Mouse (Mus musculus): Measurements from ENCODE around the gene Polr3c. TPM values are rescaled to one million over a fixed set of nuclear protein-coding genes. Genes with fewer than 3 reads are reported as not detected.

The Polr3c gene
- total RNA-seq, 1 experiment, result 22.2 TPM

- Histone ChIP-seq H3K27ac (ENCODE audit: insufficient read depth, low read depth, low read length, poor library complexity, severe bottlenecking) (no peak overlapping the region), H3K9ac (ENCODE audit: insufficient read depth, low read depth, low read length, poor library complexity, severe bottlenecking) (no peak overlapping the region), H3K9me3 (ENCODE audit: control insufficient read depth, insufficient read depth, low read depth, low read length) (no peaks in the 10 kb centered on the region), H3K4me3 (ENCODE audit: insufficient read depth in 1 of 2, low read depth in 1 of 2, low read length in 2 of 2, poor library complexity in 1 of 2, severe bottlenecking in 1 of 2) (no peak overlapping the region), H3K4me1 (ENCODE audit: control insufficient read depth in 2 of 2, insufficient read depth in 2 of 2, low read length in 2 of 2, poor library complexity in 1 of 2) (peaks cover 23 to 32% of the 10 kb centered on the region in 2 experiments), H3K36me3 (ENCODE audit: control insufficient read depth, insufficient read depth, low read length, poor library complexity, severe bottlenecking) (no peaks in the 10 kb centered on the region)
- no peak for TF ChIP-seq ZC3H11A (IDR thresholded peaks at IDR 0.05; ENCODE audit: borderline replicate concordance, low read depth, low read length)
- no peak for TF ChIP-seq HCFC1 (IDR thresholded peaks at IDR 0.05; ENCODE audit: borderline replicate concordance, insufficient read depth, low read length)
- TF ChIP-seq ZNF384 (IDR thresholded peaks at IDR 0.05; ENCODE audit: low read depth, low read length), result no peak
- no peak for TF ChIP-seq MAFK (IDR thresholded peaks at IDR 0.05; ENCODE audit: insufficient read depth, low read depth, low read length)
- TF ChIP-seq CHD2 (IDR thresholded peaks at IDR 0.05; ENCODE audit: low read depth, low read length), result no peak
- DNase-seq (ENCODE audit: low read depth, low spot score), result no peak
- in situ Hi-C loops (cut with MboI; ENCODE audit: low sequenced_read_pairs in 2 of 2, unreplicated experiment in 2 of 2), result no loop called here
Observed at GRCm38 (mm10) chr3:96673514-96673913, 53.9 kb downstream of the Polr3c start.

GRCm38 (mm10) chr3:96671519-96671918 lies 55.9 kb downstream of the Polr3c start:
- in situ Hi-C loops (cut with MboI; ENCODE audit: low sequenced_read_pairs in 2 of 2, unreplicated experiment in 2 of 2), result no loop called here
- no peak for DNase-seq (ENCODE audit: low read depth, low spot score)
- Histone ChIP-seq H3K4me3 (ENCODE audit: insufficient read depth in 1 of 2, low read depth in 1 of 2, low read length in 2 of 2, poor library complexity in 1 of 2, severe bottlenecking in 1 of 2) (no peak overlapping the region), H3K36me3 (ENCODE audit: control insufficient read depth, insufficient read depth, low read length, poor library complexity, severe bottlenecking) (no peaks in the 10 kb centered on the region), H3K4me1 (ENCODE audit: control insufficient read depth in 2 of 2, insufficient read depth in 2 of 2, low read length in 2 of 2, poor library complexity in 1 of 2) (peaks cover 15 to 26% of the 10 kb centered on the region in 2 experiments), H3K9ac (ENCODE audit: insufficient read depth, low read depth, low read length, poor library complexity, severe bottlenecking) (no peak overlapping the region), H3K27ac (ENCODE audit: insufficient read depth, low read depth, low read length, poor library complexity, severe bottlenecking) (no peak overlapping the region), H3K9me3 (ENCODE audit: control insufficient read depth, insufficient read depth, low read depth, low read length) (no peaks in the 10 kb centered on the region)
- TF ChIP-seq HCFC1 (IDR thresholded peaks at IDR 0.05; ENCODE audit: borderline replicate concordance, insufficient read depth, low read length) (no peak), MAFK (IDR thresholded peaks at IDR 0.05; ENCODE audit: insufficient read depth, low read depth, low read length) (no peak), ZNF384 (IDR thresholded peaks at IDR 0.05; ENCODE audit: low read depth, low read length) (no peak), CHD2 (IDR thresholded peaks at IDR 0.05; ENCODE audit: low read depth, low read length) (no peak), ZC3H11A (IDR thresholded peaks at IDR 0.05; ENCODE audit: borderline replicate concordance, low read depth, low read length) (no peak)

GRCm38 (mm10) chr3:96669727-96670468 lies 57.5 kb downstream of the Polr3c start, which contains the start of gene Ankrd35:
TSS of gene Ankrd35 (plus strand) at chr3:96670131.
- DNase-seq (ENCODE audit: low read depth, low spot score), result peak; percentile 92
- Histone ChIP-seq H3K9me3 (ENCODE audit: control insufficient read depth, insufficient read depth, low read depth, low read length) (no peaks in the 10 kb centered on the region), H3K36me3 (ENCODE audit: control insufficient read depth, insufficient read depth, low read length, poor library complexity, severe bottlenecking) (no peaks in the 10 kb centered on the region), H3K4me1 (ENCODE audit: control insufficient read depth in 2 of 2, insufficient read depth in 2 of 2, low read length in 2 of 2, poor library complexity in 1 of 2) (peaks cover 15 to 16% of the 10 kb centered on the region in 2 experiments), H3K27ac (ENCODE audit: insufficient read depth, low read depth, low read length, poor library complexity, severe bottlenecking) (no peak within 1 kb of the TSS), H3K9ac (ENCODE audit: insufficient read depth, low read depth, low read length, poor library complexity, severe bottlenecking) (no peak within 1 kb of the TSS), H3K4me3 (ENCODE audit: insufficient read depth in 1 of 2, low read depth in 1 of 2, low read length in 2 of 2, poor library complexity in 1 of 2, severe bottlenecking in 1 of 2) (peak within 1 kb of the TSS; percentile 49 to 51)
- in situ Hi-C loops (cut with MboI; ENCODE audit: low sequenced_read_pairs in 2 of 2, unreplicated experiment in 2 of 2), result loop anchor here in 1 of 2 experiments (5.0 kb wide), 1 partner anchor 37 kb away; the partner anchor contains the start of gene Nudt17
- TF ChIP-seq HCFC1 (IDR thresholded peaks at IDR 0.05; ENCODE audit: borderline replicate concordance, insufficient read depth, low read length), result no peak
- TF ChIP-seq CHD2 (IDR thresholded peaks at IDR 0.05; ENCODE audit: low read depth, low read length), result no peak
- no peak for TF ChIP-seq MAFK (IDR thresholded peaks at IDR 0.05; ENCODE audit: insufficient read depth, low read depth, low read length)
- TF ChIP-seq ZC3H11A (IDR thresholded peaks at IDR 0.05; ENCODE audit: borderline replicate concordance, low read depth, low read length), result no peak
- TF ChIP-seq ZNF384 (IDR thresholded peaks at IDR 0.05; ENCODE audit: low read depth, low read length), result no peak

- in situ Hi-C loops (cut with MboI; ENCODE audit: low sequenced_read_pairs in 2 of 2, unreplicated experiment in 2 of 2), result loop anchor here in 1 of 2 experiments (5.0 kb wide), 1 partner anchor 39 kb away; the partner anchor contains the start of gene Nudt17
- no peak overlapping the region for H3K4me3 ChIP-seq (ENCODE audit: insufficient read depth in 1 of 2, low read depth in 1 of 2, low read length in 2 of 2, poor library complexity in 1 of 2, severe bottlenecking in 1 of 2)
- no peak for TF ChIP-seq MAFK (IDR thresholded peaks at IDR 0.05; ENCODE audit: insufficient read depth, low read depth, low read length)
- H3K27ac ChIP-seq (ENCODE audit: insufficient read depth, low read depth, low read length, poor library complexity, severe bottlenecking), result no peak overlapping the region
- peaks cover 8 to 9% of the 10 kb centered on the region in 2 experiments for H3K4me1 ChIP-seq (ENCODE audit: control insufficient read depth in 2 of 2, insufficient read depth in 2 of 2, low read length in 2 of 2, poor library complexity in 1 of 2)
- H3K36me3 ChIP-seq (ENCODE audit: control insufficient read depth, insufficient read depth, low read length, poor library complexity, severe bottlenecking), result no peaks in the 10 kb centered on the region
- no peaks in the 10 kb centered on the region for H3K9me3 ChIP-seq (ENCODE audit: control insufficient read depth, insufficient read depth, low read depth, low read length)
- H3K9ac ChIP-seq (ENCODE audit: insufficient read depth, low read depth, low read length, poor library complexity, severe bottlenecking), result no peak overlapping the region
- no peak for DNase-seq (ENCODE audit: low read depth, low spot score)
Observed at GRCm38 (mm10) chr3:96668424-96669067, 58.9 kb downstream of the Polr3c start.

All from ES-E14 (cell line).